Mouse (Mus musculus): ENCODE measurements around the gene Ccdc47.

- TF ChIP-seq CTCF (IDR thresholded peaks at IDR 0.05; ENCODE audit: insufficient read depth, low read length) (no peak), POLR2A (IDR thresholded peaks at IDR 0.05; ENCODE audit: borderline replicate concordance, extremely low read depth, low read depth, low read length) (no peak)
Observed at GRCm38 (mm10) chr11:106260826-106261450, 44.8 kb upstream of the Ccdc47 start.
